Mouse (Mus musculus) ES-Bruce4 (cell line): ENCODE data around the gene Clec1a.

Source experiments
- CTCF ChIP-seq: IDR thresholded peaks from one replicate; pipeline ENCODE4 v1.8.1; 2011; ENCODE audit warnings: low read depth, low read length
- POLR2A ChIP-seq: IDR thresholded peaks from one replicate; pipeline ENCODE4 v1.8.1; 2011; ENCODE audit warnings: low read length; ENCODE audit not compliant: insufficient read depth

- TF ChIP-seq CTCF (no peak), POLR2A (no peak)
Observed at GRCm38 (mm10) chr6:129374937-129375471, 76.8 kb downstream of the Clec1a start.
